In genomic region chr3:102311482-102312225, GRCm38 (mm10) we compare ENCODE assay signal across 15 mouse cellular contexts.
DNase-seq lines count a peak whose midpoint lies in the region; ATAC-seq and TF ChIP-seq lines count a peak whose summit lies in the region.
"Had no signal": no experiment of that assay in that cellular context is flagged by ENCODE, and none has a peak within 500 bp of the region (broad histone marks: within the 10 kb centered on the region; RNA-seq: fewer than 3 reads in every experiment).

No protein-coding gene starts in this region.

- no peak overlapping the region for H3K9ac ChIP-seq in kidney, embryonic 15.5 days
- H3K9ac ChIP-seq in kidney, embryonic 14.5 days (ENCODE audit: low read depth, low read length): no peak overlapping the region
- no peak overlapping the region for H3K9ac ChIP-seq in limb, embryonic 14.5 days (ENCODE audit: low read depth, low read length, severe bottlenecking)
- H3K9ac ChIP-seq: hindbrain, embryonic 15.5 days; liver, embryonic 14.5 days; neural tube, embryonic 13.5 days had no signal

- DNase-seq in embryo, embryonic 11 days: peak; percentile 2
- no peak for DNase-seq in embryo, embryonic 10.5 days (ENCODE audit: low spot score)
- peak; percentile 37 for DNase-seq in NIH3T3 (ENCODE audit: low read depth)
- DNase-seq in limb, embryonic 14.5 days (ENCODE audit: low spot score): peak; percentile 64
- DNase-seq in layer of hippocampus, adult 11-12 months (ENCODE audit: low spot score): no peak
- no peak for DNase-seq in yolk sac, embryonic 10.5 days (ENCODE audit: low spot score)
- DNase-seq: cerebellum, adult 8-10 months; layer of hippocampus, adult 9-11 months; thymus, adult 2 months had no signal

- TF ChIP-seq POLR2A in limb, embryonic 14.5 days (IDR thresholded peaks at IDR 0.05; ENCODE audit: borderline replicate concordance, extremely low read depth, insufficient read depth, insufficient read length): no peak

- no peaks in the 10 kb centered on the region for H3K9me3 ChIP-seq in kidney, embryonic 15.5 days (replicated peaks)
- H3K9me3 ChIP-seq in kidney, embryonic 14.5 days (ENCODE audit: control insufficient read depth, low read length): no peaks in the 10 kb centered on the region
- no peaks in the 10 kb centered on the region for H3K9me3 ChIP-seq in limb, embryonic 14.5 days (ENCODE audit: control insufficient read depth, low read length)
- H3K9me3 ChIP-seq: hindbrain, embryonic 15.5 days; neural tube, embryonic 13.5 days had no signal

- H3K4me1 ChIP-seq in kidney, embryonic 15.5 days: peaks cover 7% of the 10 kb centered on the region
- 0 out of 2 replicates have a peak, but pooled peaks cover 3% of the 10 kb centered on the region for H3K4me1 ChIP-seq in kidney, embryonic 14.5 days (ENCODE audit: control insufficient read depth, insufficient read depth, low read length)
- 0 out of 2 replicates have a peak, but pooled peaks cover 2% of the 10 kb centered on the region for H3K4me1 ChIP-seq in limb, embryonic 14.5 days (ENCODE audit: control insufficient read depth, insufficient read depth, low read length)
- H3K4me1 ChIP-seq: hindbrain, embryonic 15.5 days had no signal

- H3K27me3 ChIP-seq in kidney, embryonic 15.5 days: 0 out of 2 replicates have a peak, but pooled peaks cover 4% of the 10 kb centered on the region
- H3K27me3 ChIP-seq in kidney, embryonic 14.5 days (ENCODE audit: control insufficient read depth, insufficient read depth, low read length): no peaks in the 10 kb centered on the region
- H3K27me3 ChIP-seq in limb, embryonic 14.5 days (ENCODE audit: control insufficient read depth, insufficient read depth, low read length): no peaks in the 10 kb centered on the region
- H3K27me3 ChIP-seq: hindbrain, embryonic 15.5 days; neural tube, embryonic 13.5 days had no signal

- H3K27ac ChIP-seq in kidney, embryonic 15.5 days: no peak overlapping the region
- H3K27ac ChIP-seq in kidney, embryonic 14.5 days (ENCODE audit: low read depth, low read length): no peak overlapping the region
- no peak overlapping the region for H3K27ac ChIP-seq in limb, embryonic 14.5 days (replicated peaks; ENCODE audit: low read depth, low read length)
- H3K27ac ChIP-seq: heart, adult 2 months; hindbrain, embryonic 15.5 days; liver, embryonic 14.5 days; neural tube, embryonic 13.5 days had no signal

- 36% methylated on average over 15 of the region's 15 CpGs for WGBS in kidney, embryonic 15.5 days
- WGBS in kidney, embryonic 14.5 days: 45% methylated on average over 15 of the region's 15 CpGs
- WGBS in limb, embryonic 14.5 days: 52% methylated on average over 15 of the region's 15 CpGs

- no peak overlapping the region for H3K4me3 ChIP-seq in kidney, embryonic 15.5 days (replicated peaks)
- no peak overlapping the region for H3K4me3 ChIP-seq in kidney, embryonic 14.5 days (ENCODE audit: low read length)
- no peak overlapping the region for H3K4me3 ChIP-seq in limb, embryonic 14.5 days (replicated peaks; ENCODE audit: low read length)
- H3K4me3 ChIP-seq: heart, adult 2 months; hindbrain, embryonic 15.5 days; neural tube, embryonic 13.5 days had no signal

- H3K4me2 ChIP-seq in kidney, embryonic 15.5 days: no peak overlapping the region
- H3K4me2 ChIP-seq in kidney, embryonic 14.5 days (replicated peaks; ENCODE audit: low read depth, low read length): no peak overlapping the region
- H3K4me2 ChIP-seq in limb, embryonic 14.5 days (replicated peaks; ENCODE audit: low read depth, low read length, severe bottlenecking): no peak overlapping the region
- H3K4me2 ChIP-seq: hindbrain, embryonic 15.5 days; neural tube, embryonic 13.5 days had no signal

- H3K36me3 ChIP-seq in kidney, embryonic 15.5 days: no peaks in the 10 kb centered on the region
- no peaks in the 10 kb centered on the region for H3K36me3 ChIP-seq in kidney, embryonic 14.5 days (ENCODE audit: control insufficient read depth, insufficient read depth, low read length)
- no peaks in the 10 kb centered on the region for H3K36me3 ChIP-seq in limb, embryonic 14.5 days (ENCODE audit: control insufficient read depth, insufficient read depth, low read length)
- H3K36me3 ChIP-seq: hindbrain, embryonic 15.5 days; neural tube, embryonic 13.5 days had no signal

- ATAC-seq in kidney, embryonic 15.5 days (replicated peaks; ENCODE audit: low FRiP score): 0 out of 2 replicates have a peak, but pooled peaks have one; percentile 25
- ATAC-seq in kidney, embryonic 14.5 days (ENCODE audit: low FRiP score, low TSS enrichment): no peak
- ATAC-seq in limb, embryonic 14.5 days (ENCODE audit: low FRiP score, low read depth): no peak

Comparison
In these comparisons a context has a peak if more than half of its experiments do, and no peak if none do; other contexts are left out.
1. DNase-seq: peak in embryo, embryonic 11 days (single experiment), NIH3T3 (single experiment) and limb, embryonic 14.5 days (single experiment); none in embryo, embryonic 10.5 days (single experiment), layer of hippocampus, adult 11-12 months (single experiment) and yolk sac, embryonic 10.5 days (single experiment).